Mouse (Mus musculus) limb, embryonic 14.5 days (tissue): ENCODE measurements around the gene Sdc4. TPM values are rescaled to one million over a fixed set of nuclear protein-coding genes. Genes with fewer than 3 reads are reported as not detected.

Experiments
- ATAC-seq: fragments of 200-750 bp; cut with Nextera tagmentation; 2 replicates; pipeline ENCODE4 v1.8.0; 2017; ENCODE audit warnings: low read depth, moderate number of reproducible peaks, moderate TSS enrichment; ENCODE audit not compliant: low FRiP score
- DNase-seq: peaks from one replicate; pipeline ENCODE4 v3.0.0-alpha.2; 2015; ENCODE audit warnings: low spot score
- H3K27ac ChIP-seq: fragments of 300-500 bp; sonication (generic); replicated peaks from 2 replicates; pipeline ENCODE4 v1.5.1; 2014; ENCODE audit warnings: low read depth, mild to moderate bottlenecking, low read length, moderate library complexity, mixed read lengths
- H3K27me3 ChIP-seq: fragments of 300-500 bp; sonication (generic); 2 replicates; pipeline ENCODE4 v1.6.1; 2014; ENCODE audit warnings: low read length, mixed read lengths; ENCODE audit not compliant: control insufficient read depth, insufficient read depth
- H3K36me3 ChIP-seq: fragments of 300-500 bp; sonication (generic); 2 replicates; pipeline ENCODE4 v1.6.1; 2014; ENCODE audit warnings: mild to moderate bottlenecking, low read length, moderate library complexity, mixed read lengths; ENCODE audit not compliant: control insufficient read depth, insufficient read depth
- H3K4me1 ChIP-seq: fragments of 300-500 bp; sonication (generic); 2 replicates; pipeline ENCODE4 v1.6.1; 2014; ENCODE audit warnings: antibody characterized with exemption, low read length, mixed read lengths; ENCODE audit not compliant: control insufficient read depth, insufficient read depth
- H3K4me2 ChIP-seq: fragments of 300-500 bp; sonication (generic); replicated peaks from 2 replicates; pipeline ENCODE4 v1.6.1; 2014; ENCODE audit warnings: low read depth, mild to moderate bottlenecking, low read length, moderate library complexity; ENCODE audit not compliant: severe bottlenecking
- H3K4me3 ChIP-seq: fragments of 300-500 bp; sonication (generic); replicated peaks from 2 replicates; pipeline ENCODE4 v1.5.1; 2014; ENCODE audit warnings: low read length
- H3K9ac ChIP-seq: fragments of 300-500 bp; sonication (generic); 2 replicates; pipeline ENCODE4 v1.6.1; 2014; ENCODE audit warnings: mild to moderate bottlenecking, low read depth, low read length, moderate library complexity; ENCODE audit not compliant: severe bottlenecking
- H3K9me3 ChIP-seq: fragments of 300-500 bp; sonication (generic); 2 replicates; pipeline ENCODE4 v1.6.1; 2016; ENCODE audit warnings: low read length; ENCODE audit not compliant: control insufficient read depth
- POLR2A ChIP-seq: fragments of 200-500 bp; IDR thresholded peaks from 2 replicates; pipeline ENCODE4 v1.8.0; 2012; ENCODE audit warnings: inconsistent platforms, mild to moderate bottlenecking, moderate library complexity, borderline replicate concordance; ENCODE audit not compliant: insufficient read depth, insufficient read length; ENCODE audit errors: extremely low read depth
- WGBS: fragments of 180-500 bp; shearing (Covaris S2); extraction: QIAGEN DNeasy Blood & Tissue Kit; methylation state at CpG from one replicate; pipeline ENCODE4 v1.1.7; 2014; 5-methylcytosine and 5-hydroxymethylcytosine counted together
- polyA plus RNA-seq, 2 experiments: library from polyadenylated mRNA; depleted of rRNA in 1 of 2; stranded (reverse) in 1 of 2; unstranded in 1 of 2; fragments of >200 nt; fragmentation: Nextera tagmentation in 1 of 2; extraction: Ambion mirVana in 1 of 2; gene quantifications; 2 replicates each; pipeline versions ENCODE4 v1.2.1 to v1.2.3; 2012 to 2014

Gene Sdc4
- polyA plus RNA-seq, 2 experiments, result 27.4 to 65.9 TPM

DNA sequence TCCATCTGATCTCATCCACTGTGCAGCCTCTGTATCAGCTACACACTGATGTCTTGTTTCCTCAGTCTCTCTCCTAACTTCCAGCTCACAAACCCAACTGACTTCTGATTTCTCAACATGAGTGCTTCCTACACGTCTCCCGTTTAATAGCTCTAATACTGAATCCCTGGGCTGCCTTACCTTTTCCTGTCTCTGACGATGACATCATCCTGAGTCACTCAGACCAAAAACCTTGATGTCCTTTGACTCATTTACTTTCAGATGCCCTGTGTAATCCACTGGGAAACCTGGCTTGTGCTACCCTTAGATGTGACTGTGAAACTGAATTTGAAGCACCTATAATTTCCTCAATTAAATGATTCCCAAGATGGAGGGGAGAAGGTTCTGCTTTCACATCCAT, 60.7 kb downstream of the Sdc4 start:
- Histone ChIP-seq H3K27me3 (no peaks in the 10 kb centered on the region), H3K4me1 (peaks cover 12% of the 10 kb centered on the region), H3K9ac (no peak overlapping the region), H3K9me3 (no peaks in the 10 kb centered on the region), H3K36me3 (no peaks in the 10 kb centered on the region), H3K4me2 (no peak overlapping the region), H3K27ac (no peak overlapping the region), H3K4me3 (no peak overlapping the region)
- WGBS, result 70% methylated on average over 3 of the region's 3 CpGs
- ATAC-seq (no peak), DNase-seq (no peak)
- no peak for TF ChIP-seq POLR2A

DNA sequence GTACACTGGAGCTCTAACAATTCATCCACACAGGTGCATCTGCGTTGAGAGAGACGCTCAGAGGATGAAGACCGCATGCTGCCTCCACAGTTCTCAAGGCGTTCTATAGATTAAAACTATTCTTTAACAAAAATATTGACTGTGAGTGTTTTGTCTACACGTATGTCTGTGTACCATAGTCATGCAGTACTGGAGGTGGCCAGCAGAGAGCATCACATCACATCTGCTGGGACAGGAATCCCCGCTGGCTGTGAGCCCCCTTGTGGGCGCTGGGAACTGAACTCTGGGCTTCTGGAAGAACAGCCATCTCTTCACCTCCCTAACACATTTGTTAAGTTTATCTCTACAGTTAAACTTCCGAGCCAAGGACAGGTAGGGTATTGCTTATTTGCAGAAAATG, 62.0 kb downstream of the Sdc4 start:
- Histone ChIP-seq H3K27me3 (no peaks in the 10 kb centered on the region), H3K9ac (no peak overlapping the region), H3K36me3 (no peaks in the 10 kb centered on the region), H3K4me2 (no peak overlapping the region), H3K4me1 (peaks cover 12% of the 10 kb centered on the region), H3K4me3 (no peak overlapping the region), H3K9me3 (no peaks in the 10 kb centered on the region), H3K27ac (no peak overlapping the region)
- WGBS, result 84% methylated on average over 8 of the region's 8 CpGs
- no peak for DNase-seq
- no peak for TF ChIP-seq POLR2A
- ATAC-seq, result no peak

DNA sequence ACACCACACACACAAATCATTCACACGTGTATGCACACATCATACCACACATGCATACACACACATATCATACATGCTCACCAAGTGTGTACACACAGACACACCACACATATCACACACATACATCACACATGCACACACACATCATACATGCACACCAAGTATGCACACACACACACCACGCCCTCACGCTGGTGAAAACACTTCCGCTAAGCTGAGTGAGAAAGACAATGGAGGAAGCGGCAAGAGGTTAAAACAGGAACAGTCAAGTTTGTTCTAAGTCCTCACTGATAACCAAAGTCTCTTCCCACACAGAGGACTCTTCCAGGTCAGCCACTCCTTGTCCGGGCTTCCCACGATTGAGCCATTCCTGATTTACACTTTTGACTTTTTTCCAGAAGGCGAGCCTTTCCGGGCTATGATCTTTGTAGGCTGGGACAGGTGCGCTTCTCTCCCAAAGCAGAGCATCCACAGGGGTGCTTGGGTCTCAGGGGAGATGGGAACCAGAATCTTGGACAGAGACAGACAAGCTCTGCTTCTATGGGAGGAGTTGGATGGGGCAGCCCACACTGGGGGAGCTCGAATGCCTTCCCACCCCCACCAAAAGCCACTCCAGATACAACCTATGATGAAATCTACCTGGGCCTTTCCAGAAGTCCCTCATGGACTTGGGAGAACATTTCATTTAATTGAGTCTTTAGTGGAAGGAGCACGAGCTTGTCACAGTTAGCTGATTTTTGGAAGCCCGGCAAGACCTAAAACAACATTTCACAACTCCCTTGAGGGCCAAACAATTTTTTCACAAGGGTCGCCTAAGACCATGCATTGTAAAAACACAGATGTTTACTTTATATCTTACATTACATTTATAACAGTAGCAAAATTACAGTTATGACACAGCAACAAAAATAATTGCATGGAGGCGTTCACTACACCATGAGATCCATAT, 65.9 kb downstream of the Sdc4 start:
- no peaks in the 10 kb centered on the region for H3K27me3 ChIP-seq
- H3K9ac ChIP-seq, result no peak overlapping the region
- WGBS, result 77% methylated on average over 15 of the region's 15 CpGs
- no peak for ATAC-seq
- H3K4me3 ChIP-seq, result no peak overlapping the region
- H3K36me3 ChIP-seq, result no peaks in the 10 kb centered on the region
- H3K27ac ChIP-seq, result no peak overlapping the region
- H3K4me2 ChIP-seq, result no peak overlapping the region
- no peaks in the 10 kb centered on the region for H3K9me3 ChIP-seq
- no peaks in the 10 kb centered on the region for H3K4me1 ChIP-seq
- DNase-seq, result no peak
- TF ChIP-seq POLR2A, result no peak

Other genes starting within 250 kb of the Sdc4 start
- not detected in 2 replicates for gene Wfdc15a, start 243.8 kb downstream of the Sdc4 start, polyA plus RNA-seq (2012; rRNA removed)
- gene Wfdc15a, start 243.8 kb downstream of the Sdc4 start, polyA plus RNA-seq (2014; fragmentation: Nextera tagmentation; extraction: Ambion mirVana), result not detected in 2 replicates
- not detected in 2 replicates for gene Wfdc15b, start 222.2 kb downstream of the Sdc4 start, polyA plus RNA-seq (2012; rRNA removed)
- not detected in 2 replicates for gene Wfdc15b, start 222.2 kb downstream of the Sdc4 start, polyA plus RNA-seq (2014; fragmentation: Nextera tagmentation; extraction: Ambion mirVana)
- gene Svs2, start 205.4 kb downstream of the Sdc4 start, polyA plus RNA-seq (2012; rRNA removed), result not detected in 2 replicates
- gene Svs2, start 205.4 kb downstream of the Sdc4 start, polyA plus RNA-seq (2014; fragmentation: Nextera tagmentation; extraction: Ambion mirVana), result not detected in 2 replicates
- gene Svs3b, start 187.2 kb downstream of the Sdc4 start, polyA plus RNA-seq (2012; rRNA removed), result not detected in 2 replicates
- not detected in 2 replicates for gene Svs3b, start 187.2 kb downstream of the Sdc4 start, polyA plus RNA-seq (2014; fragmentation: Nextera tagmentation; extraction: Ambion mirVana)
- gene Svs4, start 165.4 kb downstream of the Sdc4 start, polyA plus RNA-seq (2012; rRNA removed), result not detected in 2 replicates
- not detected in 2 replicates for gene Svs4, start 165.4 kb downstream of the Sdc4 start, polyA plus RNA-seq (2014; fragmentation: Nextera tagmentation; extraction: Ambion mirVana)
- not detected in 2 replicates for gene Svs3a, start 154.6 kb downstream of the Sdc4 start, polyA plus RNA-seq (2012; rRNA removed)
- not detected in 2 replicates for gene Svs3a, start 154.6 kb downstream of the Sdc4 start, polyA plus RNA-seq (2014; fragmentation: Nextera tagmentation; extraction: Ambion mirVana)
- not detected in 2 replicates for gene Svs6, start 127.1 kb downstream of the Sdc4 start, polyA plus RNA-seq (2012; rRNA removed)
- gene Svs6, start 127.1 kb downstream of the Sdc4 start, polyA plus RNA-seq (2014; fragmentation: Nextera tagmentation; extraction: Ambion mirVana), result not detected in 2 replicates
- not detected in 2 replicates for gene Svs5, start 111.1 kb downstream of the Sdc4 start, polyA plus RNA-seq (2012; rRNA removed)
- gene Svs5, start 111.1 kb downstream of the Sdc4 start, polyA plus RNA-seq (2014; fragmentation: Nextera tagmentation; extraction: Ambion mirVana), result not detected in 2 replicates
- gene Slpi, start 54.8 kb downstream of the Sdc4 start, polyA plus RNA-seq (2012; rRNA removed), result 3.9 and 5.1 TPM in 2 replicates
- gene Slpi, start 54.8 kb downstream of the Sdc4 start, polyA plus RNA-seq (2014; fragmentation: Nextera tagmentation; extraction: Ambion mirVana), result 1.1 and 2.1 TPM in 2 replicates
- gene Rbpjl, start 40.7 kb downstream of the Sdc4 start, polyA plus RNA-seq (2012; rRNA removed), result 2.7 and 3.9 TPM in 2 replicates
- gene Rbpjl, start 40.7 kb downstream of the Sdc4 start, polyA plus RNA-seq (2014; fragmentation: Nextera tagmentation; extraction: Ambion mirVana), result 0.45 and 0.76 TPM in 2 replicates
- 362 and 495 TPM in 2 replicates for gene Matn4, start 38.7 kb downstream of the Sdc4 start, polyA plus RNA-seq (2012; rRNA removed)
- gene Matn4, start 38.7 kb downstream of the Sdc4 start, polyA plus RNA-seq (2014; fragmentation: Nextera tagmentation; extraction: Ambion mirVana), result 30.2 and 39.9 TPM in 2 replicates
- 48.4 and 68.8 TPM in 2 replicates for gene Sys1, start 13.1 kb upstream of the Sdc4 start, polyA plus RNA-seq (2012; rRNA removed)
- 73.1 TPM in 2 replicates for gene Sys1, start 13.1 kb upstream of the Sdc4 start, polyA plus RNA-seq (2014; fragmentation: Nextera tagmentation; extraction: Ambion mirVana)
- gene Gm20458, start 17.1 kb upstream of the Sdc4 start, polyA plus RNA-seq (2012; rRNA removed), result 9.0 and 10.4 TPM in 2 replicates
- gene Gm20458, start 17.1 kb upstream of the Sdc4 start, polyA plus RNA-seq (2014; fragmentation: Nextera tagmentation; extraction: Ambion mirVana), result 12.2 and 14.3 TPM in 2 replicates
- not detected in 2 replicates for gene Trp53tg5, start 29.8 kb upstream of the Sdc4 start, polyA plus RNA-seq (2012; rRNA removed)
- gene Trp53tg5, start 29.8 kb upstream of the Sdc4 start, polyA plus RNA-seq (2014; fragmentation: Nextera tagmentation; extraction: Ambion mirVana), result 0.22 TPM in 1 of 2 replicates, not detected in the other
- gene Dbndd2, start 42.2 kb upstream of the Sdc4 start, polyA plus RNA-seq (2012; rRNA removed), result 7.7 and 8.3 TPM in 2 replicates
- 2.9 and 4.4 TPM in 2 replicates for gene Dbndd2, start 42.2 kb upstream of the Sdc4 start, polyA plus RNA-seq (2014; fragmentation: Nextera tagmentation; extraction: Ambion mirVana)
- gene Pigt, start 53.6 kb upstream of the Sdc4 start, polyA plus RNA-seq (2012; rRNA removed), result 99.5 and 142 TPM in 2 replicates
- 72.4 and 81.4 TPM in 2 replicates for gene Pigt, start 53.6 kb upstream of the Sdc4 start, polyA plus RNA-seq (2014; fragmentation: Nextera tagmentation; extraction: Ambion mirVana)
- gene Wfdc2, start 118.5 kb upstream of the Sdc4 start, polyA plus RNA-seq (2012; rRNA removed), result 30.4 and 31.0 TPM in 2 replicates
- gene Wfdc2, start 118.5 kb upstream of the Sdc4 start, polyA plus RNA-seq (2014; fragmentation: Nextera tagmentation; extraction: Ambion mirVana), result 27.3 and 44.0 TPM in 2 replicates
- gene Spint3, start 129.6 kb upstream of the Sdc4 start, polyA plus RNA-seq (2012; rRNA removed), result not detected in 2 replicates
- gene Spint3, start 129.6 kb upstream of the Sdc4 start, polyA plus RNA-seq (2014; fragmentation: Nextera tagmentation; extraction: Ambion mirVana), result not detected in 2 replicates
- gene Wfdc6a, start 141.6 kb upstream of the Sdc4 start, polyA plus RNA-seq (2012; rRNA removed), result 0.37 and 0.55 TPM in 2 replicates
- 0.25 and 0.53 TPM in 2 replicates for gene Wfdc6a, start 141.6 kb upstream of the Sdc4 start, polyA plus RNA-seq (2014; fragmentation: Nextera tagmentation; extraction: Ambion mirVana)
- not detected in 2 replicates for gene Eppin, start 149.7 kb upstream of the Sdc4 start, polyA plus RNA-seq (2012; rRNA removed)
- not detected in 2 replicates for gene Eppin, start 149.7 kb upstream of the Sdc4 start, polyA plus RNA-seq (2014; fragmentation: Nextera tagmentation; extraction: Ambion mirVana)
- not detected in 2 replicates for gene Wfdc6b, start 169.6 kb upstream of the Sdc4 start, polyA plus RNA-seq (2012; rRNA removed)
- not detected in 2 replicates for gene Wfdc6b, start 169.6 kb upstream of the Sdc4 start, polyA plus RNA-seq (2014; fragmentation: Nextera tagmentation; extraction: Ambion mirVana)
- gene Wfdc8, start 169.7 kb upstream of the Sdc4 start, polyA plus RNA-seq (2012; rRNA removed), result not detected in 2 replicates
- not detected in 2 replicates for gene Wfdc8, start 169.7 kb upstream of the Sdc4 start, polyA plus RNA-seq (2014; fragmentation: Nextera tagmentation; extraction: Ambion mirVana)
- gene Wfdc16, start 194.9 kb upstream of the Sdc4 start, polyA plus RNA-seq (2012; rRNA removed), result not detected in 2 replicates
- gene Wfdc16, start 194.9 kb upstream of the Sdc4 start, polyA plus RNA-seq (2014; fragmentation: Nextera tagmentation; extraction: Ambion mirVana), result not detected in 2 replicates
- gene Wfdc10, start 212.2 kb upstream of the Sdc4 start, polyA plus RNA-seq (2012; rRNA removed), result 0.31 and 0.37 TPM in 2 replicates
- gene Wfdc10, start 212.2 kb upstream of the Sdc4 start, polyA plus RNA-seq (2014; fragmentation: Nextera tagmentation; extraction: Ambion mirVana), result 0.68 TPM in 1 of 2 replicates, not detected in the other
- not detected in 2 replicates for gene Wfdc9, start 212.7 kb upstream of the Sdc4 start, polyA plus RNA-seq (2012; rRNA removed)
- not detected in 2 replicates for gene Wfdc9, start 212.7 kb upstream of the Sdc4 start, polyA plus RNA-seq (2014; fragmentation: Nextera tagmentation; extraction: Ambion mirVana)
- gene Wfdc11, start 230.2 kb upstream of the Sdc4 start, polyA plus RNA-seq (2012; rRNA removed), result not detected in 2 replicates
- not detected in 2 replicates for gene Wfdc11, start 230.2 kb upstream of the Sdc4 start, polyA plus RNA-seq (2014; fragmentation: Nextera tagmentation; extraction: Ambion mirVana)
- gene Wfdc13, start 241.2 kb upstream of the Sdc4 start, polyA plus RNA-seq (2012; rRNA removed), result 0.06 and 0.08 TPM in 2 replicates
- gene Wfdc13, start 241.2 kb upstream of the Sdc4 start, polyA plus RNA-seq (2014; fragmentation: Nextera tagmentation; extraction: Ambion mirVana), result 0.18 TPM in 1 of 2 replicates, not detected in the other